Mouse (Mus musculus) midbrain, embryonic 11.5 days (tissue): ENCODE measurements around the gene Padi2. TPM values are rescaled to one million over a fixed set of nuclear protein-coding genes. Genes with fewer than 3 reads are reported as not detected.

Source experiments
- ATAC-seq: fragments of 200-750 bp; cut with Nextera tagmentation; 2 replicates; pipeline ENCODE4 v1.8.0; 2017; ENCODE audit warnings: moderate TSS enrichment, moderate library complexity; ENCODE audit not compliant: low FRiP score
- DNase-seq: peaks from one replicate; pipeline ENCODE4 v3.0.0; 2015; ENCODE audit warnings: low spot score; ENCODE audit errors: missing footprints
- H3K27ac ChIP-seq: fragments of 300-500 bp; sonication (generic); 2 replicates; pipeline ENCODE4 v1.5.1; 2014; ENCODE audit warnings: low read depth, low read length
- H3K27me3 ChIP-seq: fragments of 300-500 bp; sonication (generic); 2 replicates; pipeline ENCODE4 v1.6.1; 2014; ENCODE audit warnings: mild to moderate bottlenecking, low read length, moderate library complexity, mixed read lengths; ENCODE audit not compliant: control insufficient read depth, insufficient read depth
- H3K36me3 ChIP-seq: fragments of 300-500 bp; sonication (generic); 2 replicates; pipeline ENCODE4 v1.6.1; 2014; ENCODE audit warnings: mild to moderate bottlenecking, low read length, moderate library complexity, mixed read lengths; ENCODE audit not compliant: control insufficient read depth, insufficient read depth
- H3K4me1 ChIP-seq: fragments of 300-500 bp; sonication (generic); 2 replicates; pipeline ENCODE4 v1.6.1; 2014; ENCODE audit warnings: low read length; ENCODE audit not compliant: control insufficient read depth, insufficient read depth
- H3K4me2 ChIP-seq: fragments of 300-500 bp; sonication (generic); 2 replicates; pipeline ENCODE4 v1.6.1; 2014; ENCODE audit warnings: mild to moderate bottlenecking, moderate library complexity
- H3K4me3 ChIP-seq: fragments of 300-500 bp; sonication (generic); 2 replicates; pipeline ENCODE4 v1.5.1; 2014; ENCODE audit warnings: low read depth, low read length
- H3K9ac ChIP-seq: fragments of 300-500 bp; sonication (generic); 2 replicates; pipeline ENCODE4 v1.6.1; 2014; ENCODE audit warnings: low read length
- H3K9me3 ChIP-seq: fragments of 300-500 bp; sonication (generic); 2 replicates; pipeline ENCODE4 v1.6.1; 2016; ENCODE audit warnings: low read length; ENCODE audit not compliant: control insufficient read depth
- WGBS: fragments of 180-500 bp; shearing (Covaris S2); extraction: QIAGEN DNeasy Blood & Tissue Kit; methylation state at CpG from one replicate; pipeline ENCODE4 v1.1.7; 2014; 5-methylcytosine and 5-hydroxymethylcytosine counted together
- polyA plus RNA-seq: library from polyadenylated mRNA; unstranded; fragments of >200 nt; fragmentation: Nextera tagmentation; extraction: Ambion mirVana; gene quantifications from 2 replicates; pipeline ENCODE4 v1.2.1, GENCODE M21; 2014

Padi2 gene
- polyA plus RNA-seq, 1 experiment from 2014 or later: 0.49 TPM

- no peak overlapping the region for H3K9ac ChIP-seq
- H3K4me2 ChIP-seq: no peak overlapping the region
- no peak overlapping the region for H3K27ac ChIP-seq
- H3K4me3 ChIP-seq: no peak overlapping the region
- H3K9me3 ChIP-seq: no peaks in the 10 kb centered on the region
- no peak for ATAC-seq
- no peaks in the 10 kb centered on the region for H3K27me3 ChIP-seq
- WGBS: 88% methylated on average over 4 of the region's 4 CpGs
- DNase-seq: no peak
- no peaks in the 10 kb centered on the region for H3K4me1 ChIP-seq
- no peaks in the 10 kb centered on the region for H3K36me3 ChIP-seq
Measured at GRCm38 (mm10) chr4:140946048-140946447, 39.9 kb downstream of the Padi2 start.

GRCm38 (mm10) chr4:140946580-140947205 is 40.5 kb downstream of the Padi2 start:
- 83% methylated on average over 14 of the region's 14 CpGs for WGBS
- DNase-seq: no peak
- Histone ChIP-seq H3K9ac (no peak overlapping the region), H3K36me3 (no peaks in the 10 kb centered on the region), H3K4me1 (no peaks in the 10 kb centered on the region), H3K4me2 (no peak overlapping the region), H3K27me3 (no peaks in the 10 kb centered on the region), H3K9me3 (no peaks in the 10 kb centered on the region), H3K27ac (no peak overlapping the region), H3K4me3 (no peak overlapping the region)
- ATAC-seq: no peak

GRCm38 (mm10) chr4:140947487-140948440 is 41.6 kb downstream of the Padi2 start:
- Histone ChIP-seq H3K4me1 (no peaks in the 10 kb centered on the region), H3K36me3 (no peaks in the 10 kb centered on the region), H3K4me3 (no peak overlapping the region), H3K9ac (no peak overlapping the region), H3K9me3 (no peaks in the 10 kb centered on the region), H3K4me2 (no peak overlapping the region), H3K27me3 (no peaks in the 10 kb centered on the region), H3K27ac (no peak overlapping the region)
- no peak for DNase-seq
- 89% methylated on average over 12 of the region's 12 CpGs for WGBS
- no peak for ATAC-seq

GRCm38 (mm10) chr4:140948481-140948880 is 42.3 kb downstream of the Padi2 start:
- no peaks in the 10 kb centered on the region for H3K9me3 ChIP-seq
- WGBS: 89% methylated on average over 6 of the region's 6 CpGs
- no peak for ATAC-seq

GRCm38 (mm10) chr4:140949052-140949451 is 42.9 kb downstream of the Padi2 start:
- Histone ChIP-seq H3K27ac (no peak overlapping the region), H3K9me3 (no peaks in the 10 kb centered on the region), H3K36me3 (no peaks in the 10 kb centered on the region), H3K4me2 (no peak overlapping the region), H3K4me3 (no peak overlapping the region), H3K9ac (no peak overlapping the region), H3K4me1 (no peaks in the 10 kb centered on the region), H3K27me3 (no peaks in the 10 kb centered on the region)
- no peak for DNase-seq
- WGBS: 79% methylated on average over 8 of the region's 8 CpGs
- ATAC-seq: no peak

More at GRCm38 (mm10) chr4:140948481-140948880, 42.3 kb downstream of the Padi2 start:
- Histone ChIP-seq H3K4me1 (no peaks in the 10 kb centered on the region), H3K36me3 (no peaks in the 10 kb centered on the region), H3K4me3 (no peak overlapping the region), H3K4me2 (no peak overlapping the region), H3K27me3 (no peaks in the 10 kb centered on the region), H3K9ac (no peak overlapping the region), H3K27ac (no peak overlapping the region)
- no peak for DNase-seq

GRCm38 (mm10) chr4:140949616-140950015 is 43.5 kb downstream of the Padi2 start:
- Histone ChIP-seq H3K4me1 (no peaks in the 10 kb centered on the region), H3K36me3 (no peaks in the 10 kb centered on the region)

GRCm38 (mm10) chr4:140950574-140950973 is 44.4 kb downstream of the Padi2 start:
- Histone ChIP-seq H3K4me1 (no peaks in the 10 kb centered on the region), H3K4me3 (no peak overlapping the region), H3K36me3 (no peaks in the 10 kb centered on the region), H3K9ac (no peak overlapping the region), H3K9me3 (no peaks in the 10 kb centered on the region), H3K4me2 (no peak overlapping the region), H3K27me3 (no peaks in the 10 kb centered on the region), H3K27ac (no peak overlapping the region)
- no peak for DNase-seq
- 87% methylated on average over 3 of the region's 3 CpGs for WGBS
- ATAC-seq: no peak

More at GRCm38 (mm10) chr4:140949616-140950015, 43.5 kb downstream of the Padi2 start:
- Histone ChIP-seq H3K9me3 (no peaks in the 10 kb centered on the region), H3K27me3 (no peaks in the 10 kb centered on the region), H3K27ac (no peak overlapping the region), H3K4me2 (no peak overlapping the region), H3K4me3 (no peak overlapping the region), H3K9ac (no peak overlapping the region)
- 89% methylated on average over 16 of the region's 16 CpGs for WGBS
- no peak for DNase-seq
- no peak for ATAC-seq

- peaks cover 3% of the 10 kb centered on the region; the same call in 1 of the 2 replicates for H3K4me1 ChIP-seq
- H3K4me2 ChIP-seq: no peak overlapping the region
- WGBS: 91% methylated on average over 18 of the region's 18 CpGs
- no peak overlapping the region for H3K27ac ChIP-seq
- no peak for ATAC-seq
- no peak overlapping the region for H3K4me3 ChIP-seq
- H3K27me3 ChIP-seq: no peaks in the 10 kb centered on the region
- no peak for DNase-seq
- H3K9ac ChIP-seq: no peak overlapping the region
- no peaks in the 10 kb centered on the region for H3K9me3 ChIP-seq
- H3K36me3 ChIP-seq: no peaks in the 10 kb centered on the region
Measured at GRCm38 (mm10) chr4:140951861-140952641, 45.9 kb downstream of the Padi2 start.
